Mouse (Mus musculus) hindlimb bud, embryonic 11.5 days (tissue): ENCODE measurements around the gene Btbd2.
"Not testable (repeated sequence)": the region's sequence is repeated elsewhere in the genome, so short reads cannot be mapped to it uniquely, and the experiment has no call there.

ENCODE experiments used
- DNase-seq: peaks from one replicate; pipeline ENCODE4 v3.0.0-alpha.2; 2012; ENCODE audit warnings: low read depth, low spot score; ENCODE audit errors: extremely low spot score

Gene Btbd2

DNA sequence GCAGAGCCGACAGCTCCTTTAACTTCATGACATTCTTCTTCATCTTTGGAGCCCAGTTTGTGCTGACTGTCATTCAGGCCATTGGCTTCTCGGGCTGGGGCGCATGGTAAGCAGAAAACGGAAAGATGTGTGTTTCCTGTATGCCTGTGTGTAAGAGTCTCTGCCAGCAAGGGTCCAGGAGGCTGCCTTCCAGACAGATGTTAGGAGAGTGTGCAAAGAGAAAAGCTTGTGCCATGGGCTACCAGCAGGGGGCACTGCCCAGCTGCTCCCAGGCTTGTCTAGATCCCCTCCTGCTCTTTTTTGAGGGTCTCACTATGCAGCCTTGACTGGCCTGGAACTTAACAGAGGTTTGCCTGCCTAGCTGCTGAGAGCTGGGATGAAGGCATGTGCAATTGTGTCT lies 45.8 kb downstream of the Btbd2 start:
- no peak for DNase-seq

DNA sequence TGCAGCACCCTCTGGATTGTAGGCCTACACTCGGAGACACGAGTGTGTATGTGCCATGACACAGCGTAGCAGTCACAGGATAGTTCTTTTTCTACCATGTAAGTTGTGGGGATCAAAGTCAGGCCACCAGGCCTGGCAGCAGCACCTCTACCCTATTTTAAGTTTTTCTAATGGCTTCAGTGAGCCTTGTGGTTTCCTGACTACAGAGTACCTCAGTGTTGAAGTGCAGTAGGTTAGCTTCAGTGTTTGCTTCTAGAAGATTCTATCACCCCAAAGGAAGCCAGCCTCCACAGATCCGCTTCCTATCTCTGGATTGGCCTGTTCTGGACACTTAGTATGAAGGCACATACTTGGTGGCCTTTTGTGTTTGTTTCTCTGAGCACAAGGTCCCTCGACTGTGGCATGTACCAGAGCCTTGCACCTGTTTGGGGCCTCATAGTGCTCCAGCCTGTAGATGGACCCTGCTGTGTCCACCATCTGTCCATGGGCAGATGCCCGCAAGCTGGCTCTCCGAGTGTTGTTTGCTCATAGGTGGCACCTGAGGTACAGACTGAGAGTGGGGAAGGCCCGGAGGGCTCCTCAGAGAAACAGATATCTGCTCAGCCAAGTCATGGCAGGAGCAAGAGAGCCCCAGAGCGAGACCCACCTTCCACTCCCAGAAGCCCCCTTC lies 46.6 kb downstream of the Btbd2 start:
- no peak for DNase-seq

- no peak for DNase-seq
These were observed 47.5 kb downstream of the Btbd2 start for GRCm38 (mm10) chr10:80609269-80609924.

DNA sequence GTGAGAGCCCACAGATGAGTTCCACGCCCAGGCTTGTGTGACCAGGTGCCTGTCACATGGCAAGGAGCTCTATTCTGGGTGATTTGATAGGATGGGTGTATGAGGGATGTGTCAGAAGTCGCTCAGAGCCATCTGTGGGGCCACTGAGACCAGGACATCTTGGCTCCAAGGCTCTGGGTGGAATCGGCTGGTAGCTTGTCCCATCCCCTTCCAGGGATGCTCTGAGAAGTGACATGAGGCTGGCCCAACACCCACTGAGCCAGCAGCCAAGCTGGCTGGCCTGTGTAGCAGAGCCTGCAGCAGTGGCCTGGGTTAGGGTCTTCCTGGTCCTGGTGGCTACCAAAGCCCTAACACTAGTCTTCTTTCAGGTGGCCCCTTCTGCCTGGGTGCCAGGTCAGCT lies 48.4 kb downstream of the Btbd2 start:
- DNase-seq, result no peak

- no peak for DNase-seq
These were observed 50.0 kb downstream of the Btbd2 start for GRCm38 (mm10) chr10:80606737-80607350.

DNA sequence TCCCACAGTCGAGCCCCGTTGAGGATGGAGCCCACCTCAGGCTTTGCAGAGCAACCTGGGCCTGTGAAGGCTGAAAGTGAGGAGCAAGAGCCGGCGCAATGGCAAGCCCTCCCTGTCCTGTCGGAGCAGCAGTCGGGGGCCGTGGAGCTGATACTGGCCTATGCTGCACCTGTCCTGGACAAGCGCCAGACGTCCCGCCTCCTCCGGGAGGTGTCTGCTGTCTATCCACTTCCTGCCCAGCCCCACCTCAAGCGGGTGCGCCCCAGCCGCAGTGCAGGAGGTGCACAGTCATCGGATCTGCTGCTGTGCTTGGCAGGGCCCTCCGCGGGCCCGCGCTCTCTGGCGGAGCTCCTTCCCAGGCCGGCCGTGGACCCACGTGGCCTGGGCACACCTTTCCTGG lies 50.6 kb downstream of the Btbd2 start:
- no peak for DNase-seq

GRCm38 (mm10) chr10:80605721-80606120 lies 51.1 kb downstream of the Btbd2 start, which contains the start of gene Gm49322:
TSS of gene Gm49322 (plus strand) at chr10:80606021.
- not testable (repeated sequence) for DNase-seq

DNA sequence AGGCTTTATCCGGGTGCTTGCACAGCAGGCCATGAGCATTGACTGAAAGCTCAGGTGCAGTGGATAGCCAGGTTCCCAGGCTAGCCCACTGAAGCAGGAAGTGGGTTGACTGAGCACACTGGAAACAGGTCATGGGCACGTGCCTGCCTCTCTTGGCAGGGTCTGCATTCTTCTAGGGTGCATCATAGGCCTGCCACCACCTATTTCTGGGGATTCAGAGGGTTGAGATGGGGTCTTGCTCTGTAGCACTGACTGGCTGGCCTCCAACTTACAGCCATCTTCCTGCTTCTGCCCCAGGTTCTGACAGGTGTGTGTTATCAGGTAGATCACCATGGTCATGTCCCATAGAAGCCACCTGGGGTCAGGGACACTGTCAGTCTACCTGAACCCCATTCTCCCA lies 51.9 kb downstream of the Btbd2 start:
- no peak for DNase-seq

DNA sequence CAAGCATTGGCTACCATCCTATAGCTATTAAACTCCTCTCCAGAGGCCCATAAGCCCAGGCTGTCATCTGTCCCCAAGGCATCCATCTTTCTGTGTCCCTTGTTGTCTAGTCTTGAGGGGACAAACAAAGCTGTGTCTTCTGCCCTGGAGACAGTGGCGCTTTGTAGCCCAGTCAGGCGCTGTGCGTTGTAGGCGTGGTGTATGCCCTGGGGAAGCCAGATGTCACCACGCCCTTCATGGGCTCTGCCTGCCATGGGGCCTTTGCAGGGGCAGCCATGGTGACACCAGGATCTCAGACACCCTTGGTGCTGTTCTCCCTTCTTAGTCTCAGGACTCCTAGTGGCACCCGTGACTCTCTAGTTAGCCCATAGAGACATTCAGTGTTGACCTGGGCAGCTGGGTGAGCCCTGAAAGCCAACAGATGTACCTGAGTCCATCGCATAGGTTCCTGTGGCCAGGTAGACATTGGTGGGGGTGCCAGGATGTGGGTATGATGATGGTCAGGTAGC lies 52.8 kb downstream of the Btbd2 start:
- no peak for DNase-seq

- DNase-seq, result no peak
These were observed 53.5 kb downstream of the Btbd2 start for GRCm38 (mm10) chr10:80603364-80603763.

DNA sequence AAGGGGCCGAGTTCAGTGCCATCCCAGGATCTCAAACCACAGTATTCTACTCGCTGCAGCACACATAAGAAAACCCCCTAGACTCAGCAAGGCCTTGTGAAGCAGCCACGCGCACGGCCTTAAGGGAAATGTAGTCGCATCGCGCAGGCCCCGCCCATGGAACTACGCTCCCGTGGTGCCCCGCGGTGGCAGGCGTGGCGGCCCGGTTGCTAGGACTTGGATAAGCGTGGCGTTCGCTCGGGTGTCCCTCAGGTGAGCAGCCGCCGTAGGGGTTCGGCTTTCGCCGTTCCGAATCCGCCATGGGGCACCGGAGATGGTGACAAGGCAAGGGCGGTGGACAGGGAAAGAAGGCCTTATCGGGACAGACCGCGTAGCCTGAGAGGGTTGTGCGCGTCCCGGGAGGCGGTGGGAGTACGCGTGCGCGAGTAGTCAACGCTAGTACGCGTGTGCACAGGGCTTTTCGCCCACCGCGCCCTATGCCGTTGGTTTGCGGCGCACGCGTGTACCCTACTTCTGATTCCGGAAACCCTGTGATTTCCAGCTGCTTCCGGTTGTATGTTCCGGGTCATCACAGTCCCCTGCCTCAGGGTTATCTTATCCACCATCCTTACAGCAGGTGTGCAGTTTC lies 54.1 kb downstream of the Btbd2 start, which contains the start of the genes Scamp4 and Adat3:
Gene Scamp4, plus strand, starts transcription at position 175 of the 628 bp plus-strand sequence.
Gene Adat3, plus strand, starts transcription at position 183 of the 628 bp plus-strand sequence.
- peak; percentile 64 for DNase-seq

GRCm38 (mm10) chr10:80596318-80596717 lies 60.6 kb downstream of the Btbd2 start:
- no peak for DNase-seq
